Mouse (Mus musculus) monocyte, adult 2 months (primary cell): ENCODE data around the gene Ssr2.
A peak's percentile ranks its signal among the peaks of the same experiment; 100 is the strongest.
"Not testable (repeated sequence)": the region's sequence is repeated elsewhere in the genome, so short reads cannot be mapped to it uniquely, and the experiment has no call there.

Experiments used
- DNase-seq, 2 experiments: peaks; one replicate each; pipeline ENCODE4 v3.0.0; 2022; ENCODE audit warnings: low spot score in 2 of 2, low read depth in 1 of 2

The Ssr2 gene

GRCm38 (mm10) chr3:88593893-88594580 is 18.4 kb downstream of the Ssr2 start:
- no peak for DNase-seq

GRCm38 (mm10) chr3:88596547-88596946 is 20.9 kb downstream of the Ssr2 start:
- DNase-seq = not testable (repeated sequence)

- no peak for DNase-seq
These were observed 26.8 kb downstream of the Ssr2 start for GRCm38 (mm10) chr3:88602466-88602865.

GRCm38 (mm10) chr3:88603714-88604161 is 28.1 kb downstream of the Ssr2 start:
- DNase-seq = peak in 1 of 2 experiments; percentile 37

GRCm38 (mm10) chr3:88604863-88605262 is 29.2 kb downstream of the Ssr2 start:
- no peak for DNase-seq

GRCm38 (mm10) chr3:88605666-88606065 is 30.0 kb downstream of the Ssr2 start, which contains the start of gene Arhgef2:
Gene Arhgef2, plus strand, starts transcription at chr3:88605966.
- not testable (repeated sequence) for DNase-seq

GRCm38 (mm10) chr3:88607065-88607757 is 31.5 kb downstream of the Ssr2 start:
- peak; percentile 79 to 86 for DNase-seq

- DNase-seq = no peak
These were observed 32.1 kb downstream of the Ssr2 start for GRCm38 (mm10) chr3:88607758-88608138.

- no peak for DNase-seq
These were observed 33.4 kb downstream of the Ssr2 start for GRCm38 (mm10) chr3:88609066-88609465.

- no peak for DNase-seq
These were observed 38.7 kb downstream of the Ssr2 start for GRCm38 (mm10) chr3:88614418-88614817.

GRCm38 (mm10) chr3:88615117-88615516 is 39.4 kb downstream of the Ssr2 start:
- no peak for DNase-seq

- no peak for DNase-seq
These were observed 40.3 kb downstream of the Ssr2 start for GRCm38 (mm10) chr3:88615902-88616391.

- DNase-seq = no peak
These were observed 41.4 kb downstream of the Ssr2 start for GRCm38 (mm10) chr3:88616951-88617500.

GRCm38 (mm10) chr3:88618074-88618871 is 42.6 kb downstream of the Ssr2 start:
- peak; percentile 42 to 57 for DNase-seq

GRCm38 (mm10) chr3:88619113-88620097 is 43.7 kb downstream of the Ssr2 start:
- no peak for DNase-seq

- no peak for DNase-seq
These were observed 44.7 kb downstream of the Ssr2 start for GRCm38 (mm10) chr3:88620146-88620991.

- peak in 1 of 2 experiments; percentile 60 for DNase-seq
These were observed 45.4 kb downstream of the Ssr2 start for GRCm38 (mm10) chr3:88620992-88621536.

GRCm38 (mm10) chr3:88621537-88622112 is 45.9 kb downstream of the Ssr2 start:
- DNase-seq = no peak
